Mouse (Mus musculus) hindbrain, embryonic 14.5 days (tissue): ENCODE measurements at regions not wholly inside any gene's neighbourhood (a gene's known extent, or its start where the extent isn't known, plus 50 kb on each side); places are given as distances from the start of the nearest gene placed in this dataset.

Source experiments
- ATAC-seq: fragments of 200-750 bp; cut with Nextera tagmentation; 2 replicates; pipeline ENCODE4 v1.8.0; 2017; ENCODE audit warnings: moderate number of reproducible peaks, mild to moderate bottlenecking, moderate TSS enrichment, moderate library complexity; ENCODE audit not compliant: low FRiP score
- DNase-seq: peaks from one replicate; pipeline ENCODE4 v3.0.0-alpha.2; 2015; ENCODE audit warnings: low spot score
- H3K27ac ChIP-seq: fragments of 300-500 bp; sonication (generic); 2 replicates; pipeline ENCODE4 v1.5.1; 2014; ENCODE audit warnings: mild to moderate bottlenecking, moderate library complexity
- H3K27me3 ChIP-seq: fragments of 300-500 bp; sonication (generic); 2 replicates; pipeline ENCODE4 v1.6.1; 2014; ENCODE audit warnings: mild to moderate bottlenecking, low read length, mixed read lengths; ENCODE audit not compliant: control insufficient read depth, insufficient read depth
- H3K36me3 ChIP-seq: fragments of 300-500 bp; sonication (generic); replicated peaks from 2 replicates; pipeline ENCODE4 v1.6.1; 2014; ENCODE audit not compliant: control insufficient read depth, insufficient read depth
- H3K4me1 ChIP-seq: fragments of 300-500 bp; sonication (generic); replicated peaks from 2 replicates; pipeline ENCODE4 v1.6.1; 2014; ENCODE audit warnings: antibody characterized with exemption, low read length, mixed read lengths; ENCODE audit not compliant: control insufficient read depth, insufficient read depth
- H3K4me2 ChIP-seq: fragments of 300-500 bp; sonication (generic); replicated peaks from 2 replicates; pipeline ENCODE4 v1.6.1; 2014; ENCODE audit warnings: mild to moderate bottlenecking, moderate library complexity
- H3K4me3 ChIP-seq: fragments of 300-500 bp; sonication (generic); replicated peaks from 2 replicates; pipeline ENCODE4 v1.5.1; 2014; ENCODE audit warnings: mild to moderate bottlenecking, low read length
- H3K9ac ChIP-seq: fragments of 300-500 bp; sonication (generic); 2 replicates; pipeline ENCODE4 v1.6.1; 2014
- H3K9me3 ChIP-seq: fragments of 300-500 bp; sonication (generic); 2 replicates; pipeline ENCODE4 v1.6.1; 2016; ENCODE audit warnings: low read length; ENCODE audit not compliant: control insufficient read depth
- WGBS: fragments of 180-500 bp; shearing (Covaris S2); extraction: QIAGEN DNeasy Blood & Tissue Kit; methylation state at CpG from one replicate; pipeline ENCODE4 v1.1.7; 2014; 5-methylcytosine and 5-hydroxymethylcytosine counted together

- Histone ChIP-seq H3K9me3 (no peaks in the 10 kb centered on the region), H3K27ac (no peak overlapping the region), H3K9ac (no peak overlapping the region), H3K4me2 (no peak overlapping the region), H3K36me3 (no peaks in the 10 kb centered on the region), H3K4me1 (no peaks in the 10 kb centered on the region), H3K4me3 (no peak overlapping the region), H3K27me3 (no peaks in the 10 kb centered on the region)
- 67% methylated on average over 2 of the region's 2 CpGs for WGBS
- DNase-seq, result no peak
- ATAC-seq, result no peak
Measured at GRCm38 (mm10) chr5:106264536-106264935, 193.4 kb downstream of the Barhl2 start.

GRCm38 (mm10) chr5:106257179-106257578 is 200.8 kb downstream of the Barhl2 start:
- no peak for DNase-seq
- H3K4me2 ChIP-seq, result no peak overlapping the region
- H3K4me3 ChIP-seq, result no peak overlapping the region
- H3K27ac ChIP-seq, result no peak overlapping the region
- H3K36me3 ChIP-seq, result no peaks in the 10 kb centered on the region
- H3K9me3 ChIP-seq, result no peaks in the 10 kb centered on the region
- 71% methylated on average over 1 of the region's 1 CpGs for WGBS
- no peak for ATAC-seq
- H3K4me1 ChIP-seq, result no peaks in the 10 kb centered on the region
- H3K9ac ChIP-seq, result no peak overlapping the region
- H3K27me3 ChIP-seq, result no peaks in the 10 kb centered on the region

GRCm38 (mm10) chr5:106229154-106229553 is 228.8 kb downstream of the Barhl2 start:
- Histone ChIP-seq H3K27me3 (no peaks in the 10 kb centered on the region), H3K9ac (no peak overlapping the region), H3K4me1 (no peaks in the 10 kb centered on the region; the same call in 1 of the 2 replicates), H3K36me3 (no peaks in the 10 kb centered on the region), H3K27ac (no peak overlapping the region), H3K4me3 (no peak overlapping the region), H3K4me2 (no peak overlapping the region), H3K9me3 (no peaks in the 10 kb centered on the region)
- ATAC-seq (no peak), DNase-seq (no peak)
- WGBS, result 74% methylated on average over 3 of the region's 3 CpGs

GRCm38 (mm10) chr5:106224141-106224540 is 233.8 kb downstream of the Barhl2 start:
- H3K4me1 ChIP-seq, result no peaks in the 10 kb centered on the region; the same call in 1 of the 2 replicates
- H3K36me3 ChIP-seq, result no peaks in the 10 kb centered on the region
- no peak overlapping the region for H3K4me2 ChIP-seq
- WGBS, result 49% methylated on average over 7 of the region's 7 CpGs
- H3K9me3 ChIP-seq, result no peaks in the 10 kb centered on the region
- H3K4me3 ChIP-seq, result no peak overlapping the region
- ATAC-seq, result no peak
- H3K9ac ChIP-seq, result no peak overlapping the region
- H3K27me3 ChIP-seq, result no peaks in the 10 kb centered on the region
- no peak for DNase-seq
- no peak overlapping the region for H3K27ac ChIP-seq

GRCm38 (mm10) chr5:106209543-106209942 is 248.4 kb downstream of the Barhl2 start:
- H3K27ac ChIP-seq, result no peak overlapping the region
- H3K4me3 ChIP-seq, result no peak overlapping the region
- no peaks in the 10 kb centered on the region for H3K27me3 ChIP-seq
- peaks cover 17% of the 10 kb centered on the region for H3K4me1 ChIP-seq
- H3K9me3 ChIP-seq, result no peaks in the 10 kb centered on the region
- no peak overlapping the region for H3K9ac ChIP-seq
- no peak for ATAC-seq
- no peak for DNase-seq
- WGBS, result 79% methylated on average over 5 of the region's 5 CpGs
- H3K4me2 ChIP-seq, result no peak overlapping the region
- no peaks in the 10 kb centered on the region for H3K36me3 ChIP-seq

GRCm38 (mm10) chr5:106207706-106208105 is 250.3 kb downstream of the Barhl2 start:
- Histone ChIP-seq H3K27ac (no peak overlapping the region), H3K4me3 (no peak overlapping the region), H3K4me1 (peaks cover 17% of the 10 kb centered on the region), H3K9ac (no peak overlapping the region), H3K36me3 (no peaks in the 10 kb centered on the region), H3K9me3 (no peaks in the 10 kb centered on the region), H3K4me2 (no peak overlapping the region), H3K27me3 (no peaks in the 10 kb centered on the region)
- no peak for ATAC-seq
- DNase-seq, result no peak
- WGBS, result 84% methylated on average over 6 of the region's 6 CpGs

GRCm38 (mm10) chr5:106205724-106206123 is 252.2 kb downstream of the Barhl2 start:
- Histone ChIP-seq H3K9ac (peak overlapping the region; percentile 33; the same call in 1 of the 2 replicates), H3K4me2 (peak overlapping the region; percentile 20; the same call in 1 of the 2 replicates), H3K27me3 (no peaks in the 10 kb centered on the region), H3K36me3 (no peaks in the 10 kb centered on the region), H3K4me1 (peaks cover 17% of the 10 kb centered on the region), H3K27ac (peak overlapping the region; percentile 67), H3K4me3 (no peak overlapping the region), H3K9me3 (no peaks in the 10 kb centered on the region)
- ATAC-seq, result peak; percentile 43; the same call in 1 of the 2 replicates
- no peak for DNase-seq
- 11% methylated on average over 6 of the region's 6 CpGs for WGBS

- Histone ChIP-seq H3K4me1 (peaks cover 9% of the 10 kb centered on the region; the same call in 1 of the 2 replicates), H3K4me3 (no peak overlapping the region), H3K27ac (peak overlapping the region; percentile 22), H3K27me3 (no peaks in the 10 kb centered on the region), H3K4me2 (peak overlapping the region; percentile 22; the same call in 1 of the 2 replicates), H3K36me3 (no peaks in the 10 kb centered on the region), H3K9ac (no peak overlapping the region), H3K9me3 (no peaks in the 10 kb centered on the region)
- 67% methylated on average over 16 of the region's 16 CpGs for WGBS
- DNase-seq (peak; percentile 33), ATAC-seq (no peak)
Measured at GRCm38 (mm10) chr5:106200631-106201030, 257.3 kb downstream of the Barhl2 start.

GRCm38 (mm10) chr5:106199061-106199460 is 258.9 kb downstream of the Barhl2 start:
- Histone ChIP-seq H3K27me3 (no peaks in the 10 kb centered on the region), H3K9me3 (peaks cover 7% of the 10 kb centered on the region; the same call in 1 of the 2 replicates), H3K4me1 (no peaks in the 10 kb centered on the region), H3K36me3 (no peaks in the 10 kb centered on the region), H3K9ac (no peak overlapping the region), H3K4me3 (no peak overlapping the region), H3K27ac (no peak overlapping the region), H3K4me2 (no peak overlapping the region)
- ATAC-seq (no peak), DNase-seq (no peak)
- 57% methylated on average over 3 of the region's 3 CpGs for WGBS

- no peak for DNase-seq
- no peak overlapping the region for H3K4me3 ChIP-seq
- no peak for ATAC-seq
- H3K9me3 ChIP-seq, result peaks cover 7% of the 10 kb centered on the region; the same call in 1 of the 2 replicates
- H3K4me2 ChIP-seq, result no peak overlapping the region
- no peaks in the 10 kb centered on the region for H3K27me3 ChIP-seq
- no peak overlapping the region for H3K27ac ChIP-seq
- no peak overlapping the region for H3K9ac ChIP-seq
- WGBS, result 94% methylated on average over 11 of the region's 11 CpGs
- no peaks in the 10 kb centered on the region for H3K36me3 ChIP-seq
- no peaks in the 10 kb centered on the region for H3K4me1 ChIP-seq
Measured at GRCm38 (mm10) chr5:106191141-106191540, 266.8 kb downstream of the Barhl2 start.
